Mouse (Mus musculus) limb, embryonic 15.5 days (tissue): ENCODE results near the gene Emx1. TPM values are rescaled to one million over a fixed set of nuclear protein-coding genes. Genes with fewer than 3 reads are reported as not detected.

Experiments
- ATAC-seq: fragments of 200-750 bp; cut with Nextera tagmentation; 2 replicates; pipeline ENCODE4 v1.8.0; 2017; ENCODE audit warnings: low read depth, moderate TSS enrichment; ENCODE audit not compliant: insufficient number of reproducible peaks, low FRiP score, low TSS enrichment
- H3K27ac ChIP-seq: fragments of 300-500 bp; sonication (generic); 2 replicates; pipeline ENCODE4 v1.5.1; 2015; ENCODE audit warnings: moderate library complexity, mild to moderate bottlenecking, inconsistent platforms
- H3K27me3 ChIP-seq: fragments of 300-500 bp; sonication (generic); 2 replicates; pipeline ENCODE4 v1.6.1; 2015; ENCODE audit warnings: inconsistent platforms
- H3K36me3 ChIP-seq: fragments of 300-500 bp; sonication (generic); 2 replicates; pipeline ENCODE4 v1.6.1; 2015; ENCODE audit warnings: inconsistent platforms
- H3K4me1 ChIP-seq: fragments of 300-500 bp; sonication (generic); 2 replicates; pipeline ENCODE4 v1.6.1; 2015; ENCODE audit warnings: inconsistent platforms
- H3K4me2 ChIP-seq: fragments of 300-500 bp; sonication (generic); 2 replicates; pipeline ENCODE4 v1.6.1; 2015; ENCODE audit warnings: mild to moderate bottlenecking, inconsistent platforms
- H3K4me3 ChIP-seq: fragments of 300-500 bp; sonication (generic); 2 replicates; pipeline ENCODE4 v1.5.1; 2015; ENCODE audit warnings: mild to moderate bottlenecking, inconsistent platforms
- H3K9ac ChIP-seq: fragments of 300-500 bp; sonication (generic); 2 replicates; pipeline ENCODE4 v1.6.1; 2015; ENCODE audit warnings: inconsistent platforms
- H3K9me3 ChIP-seq: fragments of 300-500 bp; sonication (generic); 2 replicates; pipeline ENCODE4 v1.6.1; 2016; ENCODE audit warnings: inconsistent platforms
- WGBS: fragments of 180-500 bp; shearing (Covaris S2); methylation state at CpG from one replicate; pipeline ENCODE4 v1.1.7; 2015; 5-methylcytosine and 5-hydroxymethylcytosine counted together
- polyA plus RNA-seq: library from polyadenylated mRNA; unstranded; fragments of >200 nt; fragmentation: Nextera tagmentation; extraction: Ambion mirVana; gene quantifications from 2 replicates; pipeline ENCODE4 v1.2.1, GENCODE M21; 2015

The Emx1 gene
- polyA plus RNA-seq, 1 experiment from 2014 or later, result 0.20 TPM

- Histone ChIP-seq H3K27me3 (no peaks in the 10 kb centered on the region), H3K27ac (no peak overlapping the region), H3K9ac (no peak overlapping the region), H3K4me3 (no peak overlapping the region), H3K9me3 (no peaks in the 10 kb centered on the region), H3K4me2 (no peak overlapping the region), H3K36me3 (no peaks in the 10 kb centered on the region), H3K4me1 (peaks cover 24% of the 10 kb centered on the region)
- 43% methylated on average over 5 of the region's 5 CpGs for WGBS
- ATAC-seq, result no peak
Observed at GRCm38 (mm10) chr6:85237001-85237400, 49.8 kb downstream of the Emx1 start.

GRCm38 (mm10) chr6:85237595-85238337 is 50.5 kb downstream of the Emx1 start:
- H3K9me3 ChIP-seq, result no peaks in the 10 kb centered on the region
- no peaks in the 10 kb centered on the region for H3K36me3 ChIP-seq
- H3K27ac ChIP-seq, result no peak overlapping the region
- no peak overlapping the region for H3K9ac ChIP-seq
- ATAC-seq, result no peak
- H3K4me2 ChIP-seq, result no peak overlapping the region
- WGBS, result 58% methylated on average over 10 of the region's 10 CpGs
- peaks cover 21% of the 10 kb centered on the region for H3K4me1 ChIP-seq
- no peaks in the 10 kb centered on the region for H3K27me3 ChIP-seq
- no peak overlapping the region for H3K4me3 ChIP-seq

- no peaks in the 10 kb centered on the region for H3K27me3 ChIP-seq
- H3K27ac ChIP-seq, result no peak overlapping the region
- no peaks in the 10 kb centered on the region for H3K36me3 ChIP-seq
- 0 out of 2 replicates have a peak, but pooled peaks have one; percentile 30 for ATAC-seq
- peak overlapping the region; percentile 26; the same call in 1 of the 2 replicates for H3K4me2 ChIP-seq
- WGBS, result 10% methylated on average over 4 of the region's 4 CpGs
- no peaks in the 10 kb centered on the region for H3K9me3 ChIP-seq
- H3K4me3 ChIP-seq, result no peak overlapping the region
- peaks cover 16% of the 10 kb centered on the region for H3K4me1 ChIP-seq
- H3K9ac ChIP-seq, result no peak overlapping the region
Observed at GRCm38 (mm10) chr6:85239044-85239489, 51.8 kb downstream of the Emx1 start.

GRCm38 (mm10) chr6:85249821-85250220 is 62.6 kb downstream of the Emx1 start:
- H3K9me3 ChIP-seq, result no peaks in the 10 kb centered on the region
- H3K4me3 ChIP-seq, result no peak overlapping the region
- WGBS, result 79% methylated on average over 9 of the region's 9 CpGs
- no peak for ATAC-seq
- H3K4me1 ChIP-seq, result peaks cover 13% of the 10 kb centered on the region
- no peaks in the 10 kb centered on the region; the same call in 1 of the 2 replicates for H3K36me3 ChIP-seq
- H3K4me2 ChIP-seq, result no peak overlapping the region
- H3K9ac ChIP-seq, result no peak overlapping the region
- H3K27ac ChIP-seq, result no peak overlapping the region
- H3K27me3 ChIP-seq, result no peaks in the 10 kb centered on the region

- peaks cover 13% of the 10 kb centered on the region for H3K4me1 ChIP-seq
- H3K4me3 ChIP-seq, result no peak overlapping the region
- no peak overlapping the region for H3K9ac ChIP-seq
- H3K9me3 ChIP-seq, result no peaks in the 10 kb centered on the region
- H3K27me3 ChIP-seq, result no peaks in the 10 kb centered on the region
- H3K36me3 ChIP-seq, result no peaks in the 10 kb centered on the region
- 42% methylated on average over 6 of the region's 6 CpGs for WGBS
- no peak for ATAC-seq
- no peak overlapping the region for H3K27ac ChIP-seq
- no peak overlapping the region for H3K4me2 ChIP-seq
Observed at GRCm38 (mm10) chr6:85250811-85251241, 63.6 kb downstream of the Emx1 start.

GRCm38 (mm10) chr6:85252251-85253058 is 65.2 kb downstream of the Emx1 start:
- H3K4me3 ChIP-seq, result no peak overlapping the region
- peaks cover 13% of the 10 kb centered on the region for H3K4me1 ChIP-seq
- H3K27ac ChIP-seq, result no peak overlapping the region
- H3K9me3 ChIP-seq, result no peaks in the 10 kb centered on the region
- no peak overlapping the region for H3K9ac ChIP-seq
- ATAC-seq, result no peak
- no peaks in the 10 kb centered on the region for H3K36me3 ChIP-seq
- H3K4me2 ChIP-seq, result no peak overlapping the region
- no peaks in the 10 kb centered on the region for H3K27me3 ChIP-seq
- 68% methylated on average over 17 of the region's 17 CpGs for WGBS

- WGBS, result 74% methylated on average over 3 of the region's 3 CpGs
- Histone ChIP-seq H3K4me1 (peaks cover 13% of the 10 kb centered on the region), H3K27me3 (no peaks in the 10 kb centered on the region), H3K9ac (no peak overlapping the region), H3K36me3 (no peaks in the 10 kb centered on the region), H3K9me3 (no peaks in the 10 kb centered on the region), H3K4me2 (no peak overlapping the region), H3K4me3 (no peak overlapping the region), H3K27ac (no peak overlapping the region)
- no peak for ATAC-seq
Observed at GRCm38 (mm10) chr6:85253275-85253674, 66.0 kb downstream of the Emx1 start.

Other genes starting within 250 kb of the Emx1 start
- gene Exoc6b, start 117.9 kb upstream of the Emx1 start, polyA plus RNA-seq, result 34.8 and 35.7 TPM in 2 replicates
- 38.4 and 47.1 TPM in 2 replicates for gene Spr, start 49.7 kb upstream of the Emx1 start, polyA plus RNA-seq
- gene Sfxn5, start 146.0 kb downstream of the Emx1 start, polyA plus RNA-seq, result 6.3 and 7.1 TPM in 2 replicates
- 21.7 and 24.8 TPM in 2 replicates for gene Rab11fip5, start 187.2 kb downstream of the Emx1 start, polyA plus RNA-seq
- not detected in 2 replicates for gene Noto, start 236.4 kb downstream of the Emx1 start, polyA plus RNA-seq
- gene Smyd5, start 244.6 kb downstream of the Emx1 start, polyA plus RNA-seq, result 48.8 and 50.3 TPM in 2 replicates